Mouse (Mus musculus) frontal cortex, adult 2 months (tissue): ENCODE data around the gene Ttbk1. TPM values are rescaled to one million over a fixed set of nuclear protein-coding genes. Genes with fewer than 3 reads are reported as not detected.

Experiments
- DNase-seq, 2 experiments: peaks; one replicate each; pipeline ENCODE4 v3.0.0; 2022; ENCODE audit warnings: low spot score in 1 of 2; ENCODE audit errors: extremely low spot score in 1 of 2
- polyA plus RNA-seq: library from polyadenylated mRNA; depleted of rRNA; stranded (reverse); fragments of >200 nt; gene quantifications from 2 replicates; pipeline ENCODE4 v1.2.3, GENCODE M21; 2012; rRNA removed

Gene Ttbk1
- polyA plus RNA-seq, 1 experiment: 46.3 TPM

DNA sequence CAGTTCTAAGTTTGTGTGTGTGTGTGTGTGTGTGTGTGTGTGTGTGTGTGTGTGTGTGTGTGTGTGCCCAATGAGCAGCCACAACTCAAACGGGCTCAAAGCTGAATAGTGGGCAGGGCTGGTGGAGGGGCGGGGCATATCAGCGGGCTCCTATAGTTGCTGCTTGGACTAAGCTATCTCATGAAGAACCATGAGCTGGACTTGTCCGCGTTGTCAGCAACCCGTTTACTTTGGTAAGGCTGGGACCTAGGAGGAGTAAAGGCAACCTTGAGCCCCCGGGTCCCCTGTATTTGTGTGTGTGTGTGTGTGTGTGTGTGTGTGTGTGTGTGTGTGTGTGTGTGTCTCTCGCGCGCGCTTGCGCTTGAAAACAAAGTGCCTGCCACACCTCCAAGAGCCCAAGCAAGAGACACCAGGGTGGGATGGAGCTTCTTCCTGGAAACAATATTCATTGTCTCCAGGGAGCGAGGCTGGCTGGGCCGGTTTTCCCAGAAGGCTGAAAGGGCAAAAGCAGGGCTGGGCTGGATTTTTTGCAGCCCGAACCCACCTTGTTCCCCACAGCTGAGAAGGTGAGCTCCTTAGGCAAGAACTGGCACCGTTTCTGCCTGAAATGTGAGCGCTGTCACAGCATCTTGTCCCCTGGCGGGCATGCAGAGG is 58.6 kb downstream of the Ttbk1 start, which contains the start of gene Crip3:
Gene Crip3, plus strand, starts transcription at position 166 of the 654 bp plus-strand sequence.
- no peak for DNase-seq

DNA sequence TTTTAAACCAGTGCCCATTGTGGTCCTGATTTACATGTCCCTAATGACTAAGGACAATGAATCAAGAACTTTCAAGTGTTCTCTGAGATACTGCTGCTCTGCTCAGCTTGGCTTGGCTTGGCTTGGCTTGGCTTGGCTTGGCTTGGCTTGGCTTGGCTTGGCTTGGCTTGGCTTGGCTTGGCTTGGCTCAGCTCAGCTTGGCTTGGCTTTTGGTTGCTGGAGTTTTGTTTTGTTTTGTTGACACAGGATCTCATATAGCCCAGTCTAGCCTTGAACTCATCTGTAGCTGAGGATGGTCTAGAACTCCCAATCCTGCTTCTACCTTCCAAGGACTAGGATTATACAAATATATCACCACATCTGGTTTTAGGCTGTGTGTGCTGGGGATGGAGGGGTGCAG is 61.0 kb downstream of the Ttbk1 start:
- DNase-seq: no peak

DNA sequence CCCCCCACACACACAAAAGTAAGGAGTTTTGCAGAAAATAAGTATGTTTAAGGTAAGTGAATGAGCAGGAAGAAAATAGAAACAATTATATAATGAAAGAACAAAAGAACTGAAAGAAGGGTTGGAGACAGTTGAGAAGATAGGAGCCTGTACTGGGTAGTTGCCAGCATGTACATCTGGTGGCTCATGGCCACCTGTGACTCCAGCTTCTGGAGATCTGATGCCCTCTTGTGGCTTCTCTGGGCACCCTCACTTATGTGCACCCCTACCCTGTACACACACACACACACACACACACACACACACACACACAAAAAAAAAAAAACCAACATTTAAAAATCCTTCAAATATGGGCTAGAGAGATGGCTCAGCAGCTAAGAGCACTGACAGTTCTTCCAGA is 67.8 kb downstream of the Ttbk1 start:
- DNase-seq: no peak

DNA sequence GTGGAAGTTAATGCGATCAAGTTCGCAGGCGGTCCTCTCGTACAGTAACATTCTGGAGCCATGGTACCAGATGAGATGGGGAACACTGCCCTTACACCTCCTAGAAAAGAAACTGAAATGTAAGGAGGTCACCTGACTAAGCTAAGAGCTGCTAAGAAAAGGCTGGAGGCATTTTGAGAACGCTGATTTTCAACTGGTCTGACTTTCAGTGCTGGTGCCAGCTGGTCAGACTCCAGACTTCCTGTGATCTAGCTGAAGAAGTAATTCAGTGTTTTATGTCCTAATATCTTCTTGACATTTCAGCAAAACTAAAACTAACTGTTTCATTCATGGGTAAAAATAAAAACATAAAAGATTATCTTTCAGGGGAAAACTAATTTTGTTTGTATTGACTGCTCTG is 68.8 kb downstream of the Ttbk1 start:
- DNase-seq: peak in 1 of 2 experiments; percentile 12

DNA sequence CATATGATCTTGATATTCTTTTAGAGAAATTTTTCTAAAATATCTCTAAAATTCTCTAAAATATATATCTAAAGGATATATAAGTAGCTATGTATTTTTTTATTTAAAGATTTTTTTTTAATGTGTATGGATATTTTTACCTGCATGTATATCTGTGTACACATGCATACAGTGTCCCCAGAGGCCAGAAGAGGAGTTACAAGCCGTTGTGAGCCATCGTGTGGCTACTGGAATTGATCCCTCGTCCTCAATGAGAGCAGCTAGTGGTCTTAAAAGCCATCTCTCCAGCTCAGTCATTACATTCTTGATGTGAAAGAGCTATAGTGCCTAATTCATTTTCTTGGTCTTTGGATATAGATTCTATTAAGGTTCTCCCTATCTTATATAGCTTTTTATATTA is 79.0 kb downstream of the Ttbk1 start:
- DNase-seq: peak in 1 of 2 experiments; percentile 22

DNA sequence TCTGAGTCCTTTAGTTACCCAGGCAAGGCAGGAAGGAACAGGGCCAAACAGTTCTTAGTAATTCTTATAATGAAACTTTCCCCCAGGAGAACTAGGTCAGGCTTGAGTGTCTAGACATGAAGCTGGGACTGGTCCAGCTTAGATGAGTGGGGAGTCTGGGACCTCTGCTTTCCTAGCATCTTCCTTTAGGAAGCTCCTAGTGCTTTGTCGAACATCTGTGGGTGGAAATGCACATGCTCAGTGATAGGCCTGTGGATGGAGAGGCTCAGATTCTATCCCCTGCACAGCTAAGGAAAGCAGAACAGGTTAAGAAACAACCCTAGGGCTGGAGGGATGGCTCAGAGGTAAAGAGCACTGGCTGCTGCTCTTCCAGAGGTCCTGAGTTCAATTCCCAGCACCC is 92.8 kb downstream of the Ttbk1 start:
- peak in 1 of 2 experiments; percentile 25 for DNase-seq

DNA sequence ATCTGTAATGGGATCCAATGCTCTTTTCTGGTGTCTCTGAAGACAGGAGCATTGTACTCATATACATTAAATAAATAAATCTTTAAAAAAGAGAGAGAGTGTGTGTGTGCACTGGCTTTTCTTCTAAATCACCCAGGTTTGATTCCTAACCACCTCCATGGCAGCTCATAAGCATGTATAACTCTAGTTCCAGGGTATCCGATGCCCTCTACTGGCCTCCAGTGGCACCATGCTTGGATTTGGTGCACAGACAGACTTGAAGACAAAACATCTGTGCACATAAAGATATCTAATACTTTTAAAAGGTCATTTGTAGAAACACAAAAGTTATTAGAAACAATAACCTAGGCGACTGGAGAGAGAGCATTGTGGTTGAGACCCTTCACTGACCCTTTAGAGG is 94.5 kb downstream of the Ttbk1 start:
- peak in 1 of 2 experiments; percentile 61 for DNase-seq

Other genes starting within 250 kb of the Ttbk1 start
- 45.3 and 52.7 TPM in 2 replicates for gene Polr1c, start 239.6 kb downstream of the Ttbk1 start, polyA plus RNA-seq
- 72.7 and 78.9 TPM in 2 replicates for gene Yipf3, start 239.6 kb downstream of the Ttbk1 start, polyA plus RNA-seq
- gene Lrrc73, start 234.1 kb downstream of the Ttbk1 start, polyA plus RNA-seq: 62.5 and 63.5 TPM in 2 replicates
- 44.4 and 51.5 TPM in 2 replicates for gene Tjap1, start 204.6 kb downstream of the Ttbk1 start, polyA plus RNA-seq
- gene Dlk2, start 190.3 kb downstream of the Ttbk1 start, polyA plus RNA-seq: 81.5 and 96.0 TPM in 2 replicates
- gene Abcc10, start 159.3 kb downstream of the Ttbk1 start, polyA plus RNA-seq: 10.9 and 11.4 TPM in 2 replicates
- gene Zfp318, start 103.9 kb downstream of the Ttbk1 start, polyA plus RNA-seq: 29.6 and 30.7 TPM in 2 replicates
- gene Crip3, start 58.7 kb downstream of the Ttbk1 start, polyA plus RNA-seq: 9.1 and 13.8 TPM in 2 replicates
- gene Slc22a7, start 49.2 kb downstream of the Ttbk1 start, polyA plus RNA-seq: 0.15 and 0.18 TPM in 2 replicates
- gene Dnph1, start 9.0 kb upstream of the Ttbk1 start, polyA plus RNA-seq: 4.0 and 4.8 TPM in 2 replicates
- 65.3 and 66.8 TPM in 2 replicates for gene Cul9, start 58.7 kb upstream of the Ttbk1 start, polyA plus RNA-seq
- 74.8 and 82.0 TPM in 2 replicates for gene Srf, start 68.5 kb upstream of the Ttbk1 start, polyA plus RNA-seq
- gene Ptk7, start 141.8 kb upstream of the Ttbk1 start, polyA plus RNA-seq: 5.3 and 6.3 TPM in 2 replicates
- 20.1 and 23.5 TPM in 2 replicates for gene Klc4, start 158.3 kb upstream of the Ttbk1 start, polyA plus RNA-seq
- 51.2 and 58.7 TPM in 2 replicates for gene Mrpl2, start 158.6 kb upstream of the Ttbk1 start, polyA plus RNA-seq
- 33.0 and 35.2 TPM in 2 replicates for gene Cul7, start 162.7 kb upstream of the Ttbk1 start, polyA plus RNA-seq
- 29.6 and 33.0 TPM in 2 replicates for gene Rrp36, start 186.7 kb upstream of the Ttbk1 start, polyA plus RNA-seq
- 151 and 157 TPM in 2 replicates for gene Mea1, start 191.1 kb upstream of the Ttbk1 start, polyA plus RNA-seq
- 189 and 198 TPM in 2 replicates for gene Klhdc3, start 193.2 kb upstream of the Ttbk1 start, polyA plus RNA-seq
- gene Ppp2r5d, start 217.4 kb upstream of the Ttbk1 start, polyA plus RNA-seq: 95.4 and 95.5 TPM in 2 replicates
- gene Pex6, start 223.8 kb upstream of the Ttbk1 start, polyA plus RNA-seq: 49.1 and 50.5 TPM in 2 replicates
- gene Gnmt, start 241.5 kb upstream of the Ttbk1 start, polyA plus RNA-seq: 1.8 and 2.2 TPM in 2 replicates